Mouse (Mus musculus): Measurements from ENCODE around the gene Ubqln4. TPM values are rescaled to one million over a fixed set of nuclear protein-coding genes. Genes with fewer than 3 reads are reported as not detected.

Ubqln4 gene
- polyA plus RNA-seq, 1 experiment from 2014 or later = 84.0 TPM

- Histone ChIP-seq H3K27me3 (ENCODE audit: control insufficient read depth, insufficient read depth, low read length) (no peaks in the 10 kb centered on the region), H3K4me1 (ENCODE audit: control insufficient read depth, insufficient read depth, low read length) (no peaks in the 10 kb centered on the region), H3K9me3 (ENCODE audit: control insufficient read depth, low read length) (no peaks in the 10 kb centered on the region), H3K9ac (ENCODE audit: low read length) (no peak overlapping the region), H3K4me2 (ENCODE audit: low read depth) (no peak overlapping the region), H3K27ac (ENCODE audit: low read depth, low read length) (no peak overlapping the region), H3K4me3 (ENCODE audit: low read depth, low read length) (no peak overlapping the region), H3K36me3 (ENCODE audit: control insufficient read depth, insufficient read depth, low read length) (peaks cover 2% of the 10 kb centered on the region; the same call in 1 of the 2 replicates)
- DNase-seq (ENCODE audit: low spot score) = no peak
- no peak for ATAC-seq (ENCODE audit: insufficient read depth, low FRiP score, low TSS enrichment)
- WGBS = 94% methylated on average over 6 of the region's 6 CpGs
Measured at GRCm38 (mm10) chr3:88521156-88521555, 32.4 kb upstream of the Ubqln4 start.

GRCm38 (mm10) chr3:88521803-88522331 is 31.7 kb upstream of the Ubqln4 start:
- Histone ChIP-seq H3K9ac (ENCODE audit: low read length) (no peak overlapping the region), H3K27ac (ENCODE audit: low read depth, low read length) (no peak overlapping the region), H3K9me3 (ENCODE audit: control insufficient read depth, low read length) (no peaks in the 10 kb centered on the region), H3K4me3 (ENCODE audit: low read depth, low read length) (no peak overlapping the region), H3K36me3 (ENCODE audit: control insufficient read depth, insufficient read depth, low read length) (peaks cover 2% of the 10 kb centered on the region; the same call in 1 of the 2 replicates), H3K4me1 (ENCODE audit: control insufficient read depth, insufficient read depth, low read length) (peaks cover 3% of the 10 kb centered on the region; the same call in 1 of the 2 replicates), H3K4me2 (ENCODE audit: low read depth) (no peak overlapping the region), H3K27me3 (ENCODE audit: control insufficient read depth, insufficient read depth, low read length) (no peaks in the 10 kb centered on the region)
- WGBS = 34% methylated on average over 9 of the region's 9 CpGs
- ATAC-seq (ENCODE audit: insufficient read depth, low FRiP score, low TSS enrichment) = no peak
- peak; percentile 80 for DNase-seq (ENCODE audit: low spot score)

GRCm38 (mm10) chr3:88523027-88523426 is 30.5 kb upstream of the Ubqln4 start:
- Histone ChIP-seq H3K4me2 (ENCODE audit: low read depth) (no peak overlapping the region), H3K27me3 (ENCODE audit: control insufficient read depth, insufficient read depth, low read length) (no peaks in the 10 kb centered on the region), H3K36me3 (ENCODE audit: control insufficient read depth, insufficient read depth, low read length) (peaks cover 2% of the 10 kb centered on the region; the same call in 1 of the 2 replicates), H3K4me1 (ENCODE audit: control insufficient read depth, insufficient read depth, low read length) (peaks cover 11% of the 10 kb centered on the region), H3K9me3 (ENCODE audit: control insufficient read depth, low read length) (no peaks in the 10 kb centered on the region), H3K27ac (ENCODE audit: low read depth, low read length) (no peak overlapping the region), H3K9ac (ENCODE audit: low read length) (no peak overlapping the region), H3K4me3 (ENCODE audit: low read depth, low read length) (no peak overlapping the region)
- no peak for ATAC-seq (ENCODE audit: insufficient read depth, low FRiP score, low TSS enrichment)
- DNase-seq (ENCODE audit: low spot score) = no peak
- 90% methylated on average over 8 of the region's 8 CpGs for WGBS

- peaks cover 19% of the 10 kb centered on the region for H3K4me1 ChIP-seq (ENCODE audit: control insufficient read depth, insufficient read depth, low read length)
- H3K4me3 ChIP-seq (ENCODE audit: low read depth, low read length) = no peak overlapping the region
- H3K9ac ChIP-seq (ENCODE audit: low read length) = no peak overlapping the region
- no peak overlapping the region for H3K27ac ChIP-seq (ENCODE audit: low read depth, low read length)
- DNase-seq (ENCODE audit: low spot score) (no peak), ATAC-seq (ENCODE audit: insufficient read depth, low FRiP score, low TSS enrichment) (no peak)
- H3K36me3 ChIP-seq (ENCODE audit: control insufficient read depth, insufficient read depth, low read length) = peaks cover 2% of the 10 kb centered on the region; the same call in 1 of the 2 replicates
- 88% methylated on average over 5 of the region's 5 CpGs for WGBS
- no peaks in the 10 kb centered on the region for H3K27me3 ChIP-seq (ENCODE audit: control insufficient read depth, insufficient read depth, low read length)
- no peak overlapping the region for H3K4me2 ChIP-seq (ENCODE audit: low read depth)
- H3K9me3 ChIP-seq (ENCODE audit: control insufficient read depth, low read length) = no peaks in the 10 kb centered on the region
Measured at GRCm38 (mm10) chr3:88525021-88525420, 28.5 kb upstream of the Ubqln4 start.

- Histone ChIP-seq H3K27ac (ENCODE audit: low read depth, low read length) (no peak overlapping the region), H3K36me3 (ENCODE audit: control insufficient read depth, insufficient read depth, low read length) (peaks cover 2% of the 10 kb centered on the region; the same call in 1 of the 2 replicates), H3K27me3 (ENCODE audit: control insufficient read depth, insufficient read depth, low read length) (no peaks in the 10 kb centered on the region), H3K9me3 (ENCODE audit: control insufficient read depth, low read length) (no peaks in the 10 kb centered on the region), H3K4me2 (ENCODE audit: low read depth) (peak overlapping the region; percentile 22; the same call in 1 of the 2 replicates), H3K9ac (ENCODE audit: low read length) (no peak overlapping the region), H3K4me3 (ENCODE audit: low read depth, low read length) (no peak overlapping the region), H3K4me1 (ENCODE audit: control insufficient read depth, insufficient read depth, low read length) (peaks cover 21% of the 10 kb centered on the region)
- peak; percentile 74 for ATAC-seq (ENCODE audit: insufficient read depth, low FRiP score, low TSS enrichment)
- DNase-seq (ENCODE audit: low spot score) = peak; percentile 92
- WGBS = 38% methylated on average over 17 of the region's 17 CpGs
Measured at GRCm38 (mm10) chr3:88526157-88527131, 27.1 kb upstream of the Ubqln4 start.

GRCm38 (mm10) chr3:88527565-88527964 is 26.0 kb upstream of the Ubqln4 start:
- peaks cover 2% of the 10 kb centered on the region; the same call in 1 of the 2 replicates for H3K36me3 ChIP-seq (ENCODE audit: control insufficient read depth, insufficient read depth, low read length)
- peak overlapping the region; percentile 3; the same call in 1 of the 2 replicates for H3K27ac ChIP-seq (ENCODE audit: low read depth, low read length)
- H3K27me3 ChIP-seq (ENCODE audit: control insufficient read depth, insufficient read depth, low read length) = no peaks in the 10 kb centered on the region
- H3K9ac ChIP-seq (ENCODE audit: low read length) = peak overlapping the region; percentile 0
- WGBS = 19% methylated on average over 8 of the region's 8 CpGs
- no peak overlapping the region for H3K4me3 ChIP-seq (ENCODE audit: low read depth, low read length)
- H3K9me3 ChIP-seq (ENCODE audit: control insufficient read depth, low read length) = no peaks in the 10 kb centered on the region
- ATAC-seq (ENCODE audit: insufficient read depth, low FRiP score, low TSS enrichment) = no peak
- peak overlapping the region; percentile 19 for H3K4me2 ChIP-seq (ENCODE audit: low read depth)
- DNase-seq (ENCODE audit: low spot score) = no peak
- H3K4me1 ChIP-seq (ENCODE audit: control insufficient read depth, insufficient read depth, low read length) = peaks cover 21% of the 10 kb centered on the region

GRCm38 (mm10) chr3:88528646-88529045 is 24.9 kb upstream of the Ubqln4 start:
- no peak overlapping the region for H3K27ac ChIP-seq (ENCODE audit: low read depth, low read length)
- H3K27me3 ChIP-seq (ENCODE audit: control insufficient read depth, insufficient read depth, low read length) = no peaks in the 10 kb centered on the region
- peaks cover 21% of the 10 kb centered on the region for H3K4me1 ChIP-seq (ENCODE audit: control insufficient read depth, insufficient read depth, low read length)
- WGBS = 94% methylated on average over 11 of the region's 11 CpGs
- no peak overlapping the region; the same call in 1 of the 2 replicates for H3K4me2 ChIP-seq (ENCODE audit: low read depth)
- H3K4me3 ChIP-seq (ENCODE audit: low read depth, low read length) = no peak overlapping the region
- DNase-seq (ENCODE audit: low spot score) (no peak), ATAC-seq (ENCODE audit: insufficient read depth, low FRiP score, low TSS enrichment) (no peak)
- H3K36me3 ChIP-seq (ENCODE audit: control insufficient read depth, insufficient read depth, low read length) = no peaks in the 10 kb centered on the region
- H3K9ac ChIP-seq (ENCODE audit: low read length) = no peak overlapping the region; the same call in 1 of the 2 replicates
- no peaks in the 10 kb centered on the region for H3K9me3 ChIP-seq (ENCODE audit: control insufficient read depth, low read length)

- peak overlapping the region; percentile 80 for H3K4me3 ChIP-seq (ENCODE audit: low read depth, low read length)
- peaks cover 26% of the 10 kb centered on the region for H3K4me1 ChIP-seq (ENCODE audit: control insufficient read depth, insufficient read depth, low read length)
- ATAC-seq (ENCODE audit: insufficient read depth, low FRiP score, low TSS enrichment) (no peak), DNase-seq (ENCODE audit: low spot score) (peak; percentile 50)
- peak overlapping the region; percentile 80 for H3K27ac ChIP-seq (ENCODE audit: low read depth, low read length)
- 32% methylated on average over 7 of the region's 7 CpGs for WGBS
- H3K9ac ChIP-seq (ENCODE audit: low read length) = peak overlapping the region; percentile 97
- H3K27me3 ChIP-seq (ENCODE audit: control insufficient read depth, insufficient read depth, low read length) = no peaks in the 10 kb centered on the region
- H3K36me3 ChIP-seq (ENCODE audit: control insufficient read depth, insufficient read depth, low read length) = no peaks in the 10 kb centered on the region
- peak overlapping the region; percentile 66 for H3K4me2 ChIP-seq (ENCODE audit: low read depth)
- no peaks in the 10 kb centered on the region for H3K9me3 ChIP-seq (ENCODE audit: control insufficient read depth, low read length)
Measured at GRCm38 (mm10) chr3:88529204-88530000, 24.2 kb upstream of the Ubqln4 start.
